12 mouse cellular contexts compared by ENCODE assay signal in the genomic region with DNA sequence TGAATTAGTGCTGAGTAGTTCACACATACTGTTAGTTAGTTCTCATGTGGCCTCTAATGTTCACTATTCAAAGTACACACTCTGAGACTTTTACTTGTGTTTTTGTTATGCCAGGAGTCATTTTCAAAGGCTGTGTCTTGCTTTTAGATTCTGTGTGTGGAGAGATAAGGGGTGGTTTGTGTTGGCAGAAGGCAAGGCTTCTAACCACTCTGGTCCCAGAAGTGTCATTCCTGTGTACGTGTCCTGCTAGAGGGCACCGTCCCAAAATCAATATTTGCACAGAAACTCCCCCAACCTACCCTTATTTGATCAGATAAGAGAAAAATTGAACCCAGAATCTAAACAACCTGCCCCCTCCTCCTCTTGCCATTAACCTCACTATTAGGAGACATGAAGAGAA.
"Had no signal": no experiment of that assay in that cellular context is flagged by ENCODE, and none has a peak within 500 bp of the region (broad histone marks: within the 10 kb centered on the region; RNA-seq: fewer than 3 reads in every experiment).

No protein-coding gene starts in this region.

- H3K4me2 ChIP-seq: intestine, embryonic 15.5 days; limb, embryonic 12.5 days; liver, embryonic 13.5 days; midbrain, embryonic 13.5 days had no signal

- H3K27ac ChIP-seq: intestine, embryonic 15.5 days; layer of hippocampus, adult 2 months; limb, embryonic 12.5 days; liver, embryonic 13.5 days; midbrain, embryonic 13.5 days had no signal

- H3K9me3 ChIP-seq: intestine, embryonic 15.5 days; limb, embryonic 12.5 days; liver, embryonic 13.5 days; midbrain, embryonic 13.5 days had no signal

- H3K27me3 ChIP-seq: intestine, embryonic 15.5 days; limb, embryonic 12.5 days; liver, embryonic 13.5 days; midbrain, embryonic 13.5 days had no signal

- ATAC-seq: intestine, embryonic 15.5 days; midbrain, embryonic 13.5 days had no signal

- H3K4me3 ChIP-seq: intestine, embryonic 15.5 days; layer of hippocampus, adult 2 months; limb, embryonic 12.5 days; liver, embryonic 13.5 days; midbrain, embryonic 13.5 days had no signal

- DNase-seq: kidney, adult 18-20 months; kidney, postnatal 10 days; kidney, postnatal 4 days; liver, embryonic 13.5 days; lung, postnatal 10 days; right cerebral cortex, postnatal 14 days; thymus, adult 18-20 months; thymus, postnatal 14 days had no signal

- H3K4me1 ChIP-seq: intestine, embryonic 15.5 days; liver, embryonic 13.5 days had no signal

- H3K36me3 ChIP-seq: intestine, embryonic 15.5 days; limb, embryonic 12.5 days; liver, embryonic 13.5 days; midbrain, embryonic 13.5 days had no signal

- H3K9ac ChIP-seq: intestine, embryonic 15.5 days; limb, embryonic 12.5 days; liver, embryonic 13.5 days; midbrain, embryonic 13.5 days had no signal
